In genomic region chr10:17548629-17549580, GRCm38 (mm10) we compare ENCODE assay signal across 21 mouse cellular contexts.
DNase-seq lines count a peak whose midpoint lies in the region; ATAC-seq and TF ChIP-seq lines count a peak whose summit lies in the region.
"Had no signal": no experiment of that assay in that cellular context is flagged by ENCODE, and none has a peak within 500 bp of the region (broad histone marks: within the 10 kb centered on the region; RNA-seq: fewer than 3 reads in every experiment).

No protein-coding gene starts in this region.

- H3K79me2 ChIP-seq in C2C12 (ENCODE audit: control insufficient read depth, insufficient read depth): no peaks in the 10 kb centered on the region

- no peak overlapping the region for H3K9ac ChIP-seq in kidney, embryonic 16.5 days (replicated peaks; ENCODE audit: low read length)
- H3K9ac ChIP-seq: embryonic facial prominence, embryonic 13.5 days; forebrain, postnatal 0 days; heart, embryonic 15.5 days; liver, embryonic 13.5 days had no signal

- TF ChIP-seq CTCF in C2C12 (IDR thresholded peaks at IDR 0.05; ENCODE audit: control insufficient read depth, insufficient read depth, insufficient read length) (no peak), Patski (IDR thresholded peaks at IDR 0.05) (peak; percentile 2)

- WGBS in kidney, embryonic 16.5 days: 71% methylated on average over 14 of the region's 14 CpGs
- 85% methylated on average over 14 of the region's 14 CpGs for WGBS in midbrain, embryonic 10.5 days

- H3K36me3 ChIP-seq in C2C12 (ENCODE audit: control insufficient read depth, insufficient read depth): no peaks in the 10 kb centered on the region
- H3K36me3 ChIP-seq in kidney, embryonic 16.5 days (ENCODE audit: insufficient read depth, low read length): no peaks in the 10 kb centered on the region
- no peaks in the 10 kb centered on the region for H3K36me3 ChIP-seq in midbrain, embryonic 10.5 days
- H3K36me3 ChIP-seq: embryonic facial prominence, embryonic 13.5 days; heart, embryonic 15.5 days; hindbrain, embryonic 10.5 days; liver, embryonic 13.5 days had no signal

- no peaks in the 10 kb centered on the region for H3K9me3 ChIP-seq in kidney, embryonic 16.5 days (ENCODE audit: low read length)
- H3K9me3 ChIP-seq in midbrain, embryonic 10.5 days (replicated peaks): no peaks in the 10 kb centered on the region
- H3K9me3 ChIP-seq: embryonic facial prominence, embryonic 13.5 days; heart, embryonic 15.5 days; hindbrain, embryonic 10.5 days; liver, embryonic 13.5 days had no signal

- intact Hi-C loops in heart, postnatal 14 days (cut with DNase I): no loop called here

- H3K79me3 ChIP-seq in C2C12 (ENCODE audit: low read depth): no peaks in the 10 kb centered on the region

- H3K27me3 ChIP-seq in C2C12 (ENCODE audit: control insufficient read depth, insufficient read depth, insufficient read length) (no peaks in the 10 kb centered on the region), Patski (no peaks in the 10 kb centered on the region)
- no peaks in the 10 kb centered on the region for H3K27me3 ChIP-seq in kidney, embryonic 16.5 days (ENCODE audit: insufficient read depth, low read length)
- H3K27me3 ChIP-seq in midbrain, embryonic 10.5 days (ENCODE audit: low read depth, poor library complexity, severe bottlenecking): no peaks in the 10 kb centered on the region
- H3K27me3 ChIP-seq: embryonic facial prominence, embryonic 13.5 days; heart, embryonic 15.5 days; liver, embryonic 13.5 days had no signal

- H3ac ChIP-seq in C2C12 (ENCODE audit: control insufficient read depth, insufficient read length, low read depth): no peak overlapping the region

- H3K27ac ChIP-seq in kidney, embryonic 16.5 days (ENCODE audit: low read length): peak overlapping the region; percentile 68
- no peak overlapping the region for H3K27ac ChIP-seq in midbrain, embryonic 10.5 days (replicated peaks)
- H3K27ac ChIP-seq: embryonic facial prominence, embryonic 13.5 days; heart, adult 2 months; heart, embryonic 15.5 days; hindbrain, embryonic 10.5 days; layer of hippocampus, adult 2 months; liver, embryonic 13.5 days; stomach, postnatal 0 days had no signal

- H3K4me1 ChIP-seq in kidney, embryonic 16.5 days (ENCODE audit: insufficient read depth, low read length): peaks cover 18% of the 10 kb centered on the region
- no peaks in the 10 kb centered on the region for H3K4me1 ChIP-seq in midbrain, embryonic 10.5 days
- H3K4me1 ChIP-seq: embryonic facial prominence, embryonic 13.5 days; heart, embryonic 15.5 days; hindbrain, embryonic 10.5 days had no signal

- POLR2A ChIA-PET in Patski (lab: Charles Lee): interaction anchor here (0.9 to 2.2 kb wide), 3 partner anchors 124 to 176 kb away, joined by 3 to 11 read pairs (median 3); partner anchors contain the start of gene Cited2

- no peak overlapping the region; the same call in 1 of the 2 replicates for H3K4me2 ChIP-seq in kidney, embryonic 16.5 days (replicated peaks; ENCODE audit: low read depth, low read length)
- H3K4me2 ChIP-seq: embryonic facial prominence, embryonic 13.5 days; heart, embryonic 15.5 days; liver, embryonic 13.5 days had no signal

- CTCF ChIA-PET in Patski (lab: Charles Lee): interaction anchor here (2.0 kb wide), 1 partner anchor 173 kb away, joined by 6 read pairs; no protein-coding TSS in a partner anchor

- peak; percentile 76 for ATAC-seq in Patski
- ATAC-seq in kidney, embryonic 16.5 days (ENCODE audit: low FRiP score, low TSS enrichment): peak; percentile 75
- ATAC-seq: forebrain, postnatal 0 days had no signal

- DNase-seq in heart, adult 11 months: peak; percentile 41
- DNase-seq in heart, postnatal 14 days: no peak
- peak; percentile 30 for DNase-seq in Patski (ENCODE audit: low read depth, low spot score)
- no peak for DNase-seq in cerebellum, adult 11 months
- DNase-seq in thymus, adult 18-20 months: no peak
- DNase-seq in midbrain, embryonic 10.5 days (ENCODE audit: low spot score): no peak
- DNase-seq: adrenal gland, adult 8-10 months; cerebellum, adult 2 months; forebrain, postnatal 0 days; gastrocnemius, postnatal 10 days; heart, adult 2 months; liver, embryonic 13.5 days; right cerebral cortex, postnatal 25 days; thymus, postnatal 36 days had no signal

- in situ Hi-C loops in Patski (cut with MboI; ENCODE audit: low pct_unique_long_range_greater_than_20kb): no loop called here

- no peak overlapping the region for H3K4me3 ChIP-seq in C2C12 (ENCODE audit: insufficient read depth, poor library complexity, severe bottlenecking)
- H3K4me3 ChIP-seq in kidney, embryonic 16.5 days (ENCODE audit: low read length): no peak overlapping the region
- H3K4me3 ChIP-seq in midbrain, embryonic 10.5 days: no peak overlapping the region
- H3K4me3 ChIP-seq: embryonic facial prominence, embryonic 13.5 days; heart, adult 2 months; heart, embryonic 15.5 days; hindbrain, embryonic 10.5 days; layer of hippocampus, adult 2 months; liver, embryonic 13.5 days had no signal

TF ChIP-seq in C2C12, 6 proteins besides CTCF, POLR2A, EP300 and RAD21:
- no peak for TF ChIP-seq MYOD1 (IDR thresholded peaks at IDR 0.05; ENCODE audit: control insufficient read depth, insufficient read length, low read depth)
- no peak for TF ChIP-seq FOSL1 (IDR thresholded peaks at IDR 0.05; ENCODE audit: insufficient read depth, low read length, poor library complexity, severe bottlenecking)
- peak; percentile 64 for TF ChIP-seq CEBPB (IDR thresholded peaks at IDR 0.05; ENCODE audit: low read depth)

Comparison
In these comparisons a context has a peak if more than half of its experiments do, and no peak if none do; other contexts are left out.
1. DNase-seq: peak in heart, adult 11 months (single experiment) and Patski (single experiment); none in heart, postnatal 14 days (0 of 2), cerebellum, adult 11 months (single experiment), thymus, adult 18-20 months (0 of 2) and midbrain, embryonic 10.5 days (single experiment).